Mouse (Mus musculus) inflammation-experienced regulatory T-cells, adult 16 weeks (primary cell): ENCODE results near the gene Cap2. TPM values are rescaled to one million over a fixed set of nuclear protein-coding genes. Genes with fewer than 3 reads are reported as not detected.

ENCODE experiments used
- polyA plus RNA-seq: library from polyadenylated mRNA; unstranded; fragments of 100-300 nt; shearing (Covaris generic); gene quantifications from one replicate; pipeline ENCODE4 v1.2.1, GENCODE M21; 2017

The Cap2 gene
- polyA plus RNA-seq: 0.60 TPM

DNA sequence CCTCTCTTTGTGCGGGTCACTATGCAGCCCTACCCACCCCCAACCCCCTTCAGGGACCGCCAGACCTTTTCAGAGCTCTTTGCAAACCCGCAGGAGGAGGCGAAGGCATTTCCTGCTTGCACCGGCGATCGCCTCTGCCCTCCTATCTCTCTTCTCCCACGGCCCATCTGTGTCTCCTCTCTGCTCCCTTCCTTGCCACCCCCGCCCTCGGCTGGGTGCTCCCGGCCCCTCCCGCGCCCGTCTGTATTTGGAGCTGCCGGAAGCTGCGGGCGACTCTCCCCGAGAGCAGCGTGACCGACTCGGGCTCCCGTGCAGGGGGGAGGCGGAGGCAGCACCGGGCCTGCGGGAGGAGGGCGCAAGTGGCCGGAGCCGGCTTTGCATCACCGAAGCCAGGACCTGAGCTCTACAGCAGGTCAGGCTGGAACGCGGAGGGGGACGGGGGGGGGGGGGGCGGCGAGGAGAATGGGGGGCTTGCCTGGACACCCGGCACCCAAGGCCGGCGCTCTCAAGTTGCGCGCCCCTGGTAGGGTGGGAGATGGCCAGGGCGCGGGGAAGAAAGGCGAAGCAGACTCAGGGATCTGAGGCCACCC, at the start of gene Cap2:
TSS of gene Cap2 (plus strand) at position 49 of the 590 bp plus-strand sequence.

DNA sequence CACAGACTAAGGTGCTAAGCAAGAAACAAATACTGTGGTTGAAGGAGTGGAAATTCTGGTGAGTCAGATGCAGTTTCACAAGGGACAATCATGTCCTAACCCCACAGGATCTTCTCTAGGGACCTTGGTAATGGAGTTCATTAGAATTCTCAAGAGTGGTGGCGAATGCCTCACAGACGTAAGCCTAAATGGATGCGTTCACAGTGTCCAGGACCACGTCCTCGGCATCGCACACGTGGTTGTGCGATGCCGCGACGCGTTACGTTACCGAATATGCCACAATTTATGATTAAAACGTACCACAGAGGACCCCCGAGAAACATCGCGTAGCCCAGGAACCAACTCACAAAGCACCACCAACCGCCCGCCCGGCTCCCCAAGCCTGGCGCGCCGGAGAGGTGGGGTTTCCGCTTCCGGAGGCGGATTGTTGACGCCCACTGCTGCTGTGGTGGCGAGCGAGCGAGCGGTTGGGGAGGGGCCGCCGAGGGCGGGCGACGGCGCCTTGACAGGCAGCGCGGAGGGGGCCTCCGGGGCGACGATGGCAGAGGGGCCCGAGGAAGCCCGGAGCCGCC, 167.5 kb downstream of the Cap2 start, which contains the start of gene Fam8a1:
TSS of gene Fam8a1 (plus strand) at position 475 of the 572 bp plus-strand sequence.

Other genes starting within 250 kb of the Cap2 start
- gene Stmnd1, start 228.1 kb upstream of the Cap2 start, polyA plus RNA-seq: not detected
- 0.12 TPM for gene Rbm24, start 83.4 kb upstream of the Cap2 start, polyA plus RNA-seq
- 4.7 TPM for gene Fam8a1, start 167.7 kb downstream of the Cap2 start, polyA plus RNA-seq
- gene Nup153, start 226.1 kb downstream of the Cap2 start, polyA plus RNA-seq: 59.9 TPM